Mouse (Mus musculus): ENCODE measurements around the gene Plcxd3.
"Not testable (repeated sequence)": the region's sequence is repeated elsewhere in the genome, so short reads cannot be mapped to it uniquely, and the experiment has no call there.

Gene Plcxd3

GRCm38 (mm10) chr15:4561431-4561970 is 186.2 kb downstream of the Plcxd3 start:
- no peak for DNase-seq (ENCODE audit: low spot score)

- not testable (repeated sequence) for DNase-seq (ENCODE audit: low spot score)
Measured at GRCm38 (mm10) chr15:4595521-4595920, 220.2 kb downstream of the Plcxd3 start.

- not testable (repeated sequence) for DNase-seq (ENCODE audit: low spot score)
Measured at GRCm38 (mm10) chr15:4598661-4599060, 223.4 kb downstream of the Plcxd3 start.

- DNase-seq (ENCODE audit: low spot score), result not testable (repeated sequence)
Measured at GRCm38 (mm10) chr15:4599331-4599730, 224.0 kb downstream of the Plcxd3 start.

- no peak for DNase-seq (ENCODE audit: low spot score)
Measured at GRCm38 (mm10) chr15:4605630-4606029, 230.3 kb downstream of the Plcxd3 start.
